Mouse (Mus musculus) kidney, postnatal 10 days (tissue): ENCODE measurements around the gene Plek.

Experiments used
- DNase-seq: peaks from one replicate; pipeline ENCODE4 v3.0.0; 2021; ENCODE audit warnings: mixed read lengths

Gene Plek

GRCm38 (mm10) chr11:16941973-16942452, 110.2 kb downstream of the Plek start:
- no peak for DNase-seq

GRCm38 (mm10) chr11:16941103-16941793, 110.9 kb downstream of the Plek start:
- no peak for DNase-seq

GRCm38 (mm10) chr11:16935577-16936236, 116.5 kb downstream of the Plek start:
- no peak for DNase-seq

- no peak for DNase-seq
These were observed 120.0 kb downstream of the Plek start for GRCm38 (mm10) chr11:16932159-16932558.
